Mouse (Mus musculus) lung, adult 2 months (tissue): Measurements from ENCODE around the gene B9d2.

Experiments used
- CTCF ChIP-seq: fragments of 200-500 bp; IDR thresholded peaks from 2 replicates; pipeline ENCODE4 v1.5.1; 2011; ENCODE audit warnings: mild to moderate bottlenecking, low read length, control low read depth; ENCODE audit not compliant: insufficient read depth
- POLR2A ChIP-seq: fragments of 200-500 bp; IDR thresholded peaks from 2 replicates; pipeline ENCODE4 v1.6.1; 2011; ENCODE audit warnings: low read depth, mild to moderate bottlenecking, control low read depth, low read length, borderline replicate concordance; ENCODE audit errors: extremely low read depth

DNA sequence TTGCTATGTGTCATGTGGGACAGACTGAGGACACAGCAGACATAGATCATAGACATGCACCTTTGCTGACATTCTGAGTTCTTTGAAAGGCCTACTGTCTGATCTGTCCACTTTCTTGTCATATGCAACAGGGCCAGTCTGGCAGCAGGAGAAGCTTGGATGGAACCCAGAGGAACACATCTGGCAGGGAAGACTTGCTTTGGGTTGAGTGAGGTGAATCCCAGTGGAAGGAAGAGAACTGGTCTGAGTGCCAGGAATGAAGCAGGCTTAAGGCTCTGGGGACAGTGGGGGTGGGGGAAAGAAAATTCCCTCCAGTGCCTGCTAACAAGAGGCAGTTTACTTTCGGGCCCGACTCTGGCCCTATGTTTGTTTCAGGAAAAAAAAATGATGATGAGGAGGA, 49.3 kb downstream of the B9d2 start:
- TF ChIP-seq POLR2A = no peak
- TF ChIP-seq CTCF = no peak
